Mouse (Mus musculus) gastrocnemius, adult 2 months (tissue): ENCODE results near the gene Rnf5. TPM values are rescaled to one million over a fixed set of nuclear protein-coding genes. Genes with fewer than 3 reads are reported as not detected.

Experiments used
- DNase-seq: peaks from one replicate; pipeline ENCODE4 v3.0.0; 2022
- H3K27ac ChIP-seq: fragments of 200-600 bp; 2 replicates; pipeline ENCODE4 v1.8.1; 2022; ENCODE audit warnings: mild to moderate bottlenecking
- H3K4me3 ChIP-seq: fragments of 200-600 bp; 2 replicates; pipeline ENCODE4 v1.8.1; 2022; ENCODE audit warnings: mild to moderate bottlenecking, moderate library complexity
- CTCF ChIP-seq: fragments of 200-600 bp; IDR thresholded peaks from 2 replicates; pipeline ENCODE4 v1.8.1; 2022; ENCODE audit warnings: antibody characterized with exemption, mild to moderate bottlenecking, moderate library complexity
- intact Hi-C: fragments of 180-260 bp; cut with DNase I; formaldehyde crosslinking; loops from one replicate; pipeline ENCODE4 v1.15.1; 2025
- total RNA-seq, 2 experiments: library from RNA; stranded (reverse); gene quantifications; 2 replicates each; pipeline ENCODE4 v1.2.3; 2021

Gene Rnf5
- total RNA-seq, 2 experiments from 2014 or later: 16.8 to 24.0 TPM

- peak overlapping the region; percentile 95 for H3K4me3 ChIP-seq
- H3K27ac ChIP-seq: peak overlapping the region; percentile 99
- intact Hi-C loops: loop anchor here (2.0 kb wide), 1 partner anchor 656 kb away; no protein-coding TSS in a partner anchor
- peak; percentile 92 for DNase-seq
- no peak for TF ChIP-seq CTCF
Observed at GRCm38 (mm10) chr17:34586796-34587422, 16.6 kb downstream of the Rnf5 start.

- H3K4me3 ChIP-seq: peak overlapping the region; percentile 95
- peak; percentile 28 for DNase-seq
- H3K27ac ChIP-seq: peak overlapping the region; percentile 99
- TF ChIP-seq CTCF: no peak
- intact Hi-C loops: loop anchor here (2.0 kb wide), 1 partner anchor 657 kb away; no protein-coding TSS in a partner anchor
Observed at GRCm38 (mm10) chr17:34585877-34586771, 17.4 kb downstream of the Rnf5 start.

GRCm38 (mm10) chr17:34585121-34585520, 18.4 kb downstream of the Rnf5 start:
- no peak for TF ChIP-seq CTCF
- H3K4me3 ChIP-seq: no peak overlapping the region
- DNase-seq: peak; percentile 17
- no peak overlapping the region for H3K27ac ChIP-seq
- intact Hi-C loops: no loop called here

- intact Hi-C loops: no loop called here
- no peak for TF ChIP-seq CTCF
- Histone ChIP-seq H3K27ac (no peak overlapping the region), H3K4me3 (no peak overlapping the region)
- no peak for DNase-seq
Observed at GRCm38 (mm10) chr17:34583819-34584218, 19.7 kb downstream of the Rnf5 start.

GRCm38 (mm10) chr17:34583397-34583796, 20.1 kb downstream of the Rnf5 start:
- intact Hi-C loops: no loop called here
- peak; percentile 50 for DNase-seq
- no peak for TF ChIP-seq CTCF
- H3K4me3 ChIP-seq: no peak overlapping the region
- H3K27ac ChIP-seq: no peak overlapping the region

- no peak overlapping the region for H3K27ac ChIP-seq
- DNase-seq: no peak
- no peak overlapping the region for H3K4me3 ChIP-seq
- intact Hi-C loops: no loop called here
- TF ChIP-seq CTCF: no peak
Observed at GRCm38 (mm10) chr17:34582528-34582927, 21.0 kb downstream of the Rnf5 start.

GRCm38 (mm10) chr17:34578070-34578469, 25.4 kb downstream of the Rnf5 start:
- Histone ChIP-seq H3K27ac (no peak overlapping the region), H3K4me3 (no peak overlapping the region)
- intact Hi-C loops: no loop called here
- TF ChIP-seq CTCF: no peak
- no peak for DNase-seq

- H3K27ac ChIP-seq: no peak overlapping the region
- intact Hi-C loops: no loop called here
- no peak overlapping the region for H3K4me3 ChIP-seq
- DNase-seq: no peak
- TF ChIP-seq CTCF: no peak
Observed at GRCm38 (mm10) chr17:34576577-34576976, 26.9 kb downstream of the Rnf5 start.

- TF ChIP-seq CTCF: no peak
- Histone ChIP-seq H3K27ac (no peak overlapping the region), H3K4me3 (no peak overlapping the region)
- intact Hi-C loops: loop anchor here (5.0 kb wide), 1 partner anchor 45 kb away; the partner anchor contains the start of gene Egfl8
- DNase-seq: no peak
Observed at GRCm38 (mm10) chr17:34572361-34572760, 31.1 kb downstream of the Rnf5 start.

- no peak overlapping the region for H3K27ac ChIP-seq
- no peak for DNase-seq
- no peak overlapping the region for H3K4me3 ChIP-seq
- TF ChIP-seq CTCF: peak; percentile 69
- intact Hi-C loops: loop anchor here (5.0 kb wide), 1 partner anchor 45 kb away; the partner anchor contains the start of gene Egfl8
Observed at GRCm38 (mm10) chr17:34571875-34572274, 31.6 kb downstream of the Rnf5 start.

GRCm38 (mm10) chr17:34569919-34570318, 33.6 kb downstream of the Rnf5 start:
- intact Hi-C loops: loop anchor here (5.0 kb wide), 1 partner anchor 47 kb away; the partner anchor contains the start of gene Egfl8
- TF ChIP-seq CTCF: no peak

GRCm38 (mm10) chr17:34568421-34568820, 35.1 kb downstream of the Rnf5 start:
- intact Hi-C loops: no loop called here
- H3K4me3 ChIP-seq: no peak overlapping the region
- H3K27ac ChIP-seq: no peak overlapping the region
- no peak for TF ChIP-seq CTCF
- DNase-seq: no peak

More at GRCm38 (mm10) chr17:34569919-34570318, 33.6 kb downstream of the Rnf5 start:
- no peak overlapping the region for H3K4me3 ChIP-seq
- H3K27ac ChIP-seq: no peak overlapping the region
- no peak for DNase-seq

GRCm38 (mm10) chr17:34567311-34567710, 36.2 kb downstream of the Rnf5 start:
- H3K27ac ChIP-seq: no peak overlapping the region
- intact Hi-C loops: no loop called here
- TF ChIP-seq CTCF: no peak
- DNase-seq: no peak
- no peak overlapping the region for H3K4me3 ChIP-seq
